Mouse (Mus musculus): ENCODE measurements around the gene Apobec3. TPM values are rescaled to one million over a fixed set of nuclear protein-coding genes. Genes with fewer than 3 reads are reported as not detected.

The Apobec3 gene
- polyA plus RNA-seq (2014; fragmentation: Nextera tagmentation; extraction: Ambion mirVana) = 7.6 and 7.9 TPM in 2 replicates

- peaks cover 3% of the 10 kb centered on the region; the same call in 1 of the 2 replicates for H3K27me3 ChIP-seq (ENCODE audit: control insufficient read depth, insufficient read depth, low read length)
- H3K4me2 ChIP-seq (ENCODE audit: low read depth, low read length) = peak within 1 kb of the TSS; percentile 42
- peak within 1 kb of the TSS; percentile 34 for H3K4me3 ChIP-seq (ENCODE audit: low read depth, low read length)
- no peaks in the 10 kb centered on the region for H3K36me3 ChIP-seq (replicated peaks; ENCODE audit: control insufficient read depth, insufficient read depth, low read depth, low read length)
- no peaks in the 10 kb centered on the region for H3K9me3 ChIP-seq (replicated peaks; ENCODE audit: control insufficient read depth, low read length)
- no peak within 1 kb of the TSS for H3K27ac ChIP-seq (replicated peaks; ENCODE audit: low read depth, low read length)
- no peaks in the 10 kb centered on the region for H3K4me1 ChIP-seq (ENCODE audit: control insufficient read depth, insufficient read depth, low read length)
- 0 out of 2 replicates have a peak, but pooled peaks have one; percentile 59 for ATAC-seq (replicated peaks; ENCODE audit: insufficient number of reproducible peaks, low FRiP score, low TSS enrichment, low read depth)
- DNase-seq (ENCODE audit: low spot score) = peak; percentile 76
- 4% methylated on average over 20 of the region's 20 CpGs for WGBS
- H3K9ac ChIP-seq (replicated peaks; ENCODE audit: low read length) = peak within 1 kb of the TSS; percentile 56
These were observed at the start of gene Apobec3 for GRCm38 (mm10) chr15:79891436-79892212. Gene Apobec3, plus strand, starts transcription at chr15:79891659.

- DNase-seq (ENCODE audit: low spot score) (no peak), ATAC-seq (replicated peaks; ENCODE audit: insufficient number of reproducible peaks, low FRiP score, low TSS enrichment, low read depth) (no peak)
- Histone ChIP-seq H3K4me1 (ENCODE audit: control insufficient read depth, insufficient read depth, low read length) (no peaks in the 10 kb centered on the region), H3K36me3 (replicated peaks; ENCODE audit: control insufficient read depth, insufficient read depth, low read depth, low read length) (no peaks in the 10 kb centered on the region), H3K4me3 (ENCODE audit: low read depth, low read length) (no peak overlapping the region), H3K27ac (replicated peaks; ENCODE audit: low read depth, low read length) (no peak overlapping the region), H3K9me3 (replicated peaks; ENCODE audit: control insufficient read depth, low read length) (no peaks in the 10 kb centered on the region), H3K27me3 (ENCODE audit: control insufficient read depth, insufficient read depth, low read length) (no peaks in the 10 kb centered on the region), H3K4me2 (ENCODE audit: low read depth, low read length) (no peak overlapping the region), H3K9ac (replicated peaks; ENCODE audit: low read length) (no peak overlapping the region)
- 83% methylated on average over 3 of the region's 3 CpGs for WGBS
These were observed 48.5 kb upstream of the Apobec3 start for GRCm38 (mm10) chr15:79842985-79843384.

- Histone ChIP-seq H3K4me1 (ENCODE audit: control insufficient read depth, insufficient read depth, low read length) (no peaks in the 10 kb centered on the region), H3K9ac (replicated peaks; ENCODE audit: low read length) (no peak overlapping the region), H3K36me3 (replicated peaks; ENCODE audit: control insufficient read depth, insufficient read depth, low read depth, low read length) (no peaks in the 10 kb centered on the region), H3K27ac (replicated peaks; ENCODE audit: low read depth, low read length) (no peak overlapping the region), H3K4me2 (ENCODE audit: low read depth, low read length) (no peak overlapping the region), H3K9me3 (replicated peaks; ENCODE audit: control insufficient read depth, low read length) (no peaks in the 10 kb centered on the region), H3K4me3 (ENCODE audit: low read depth, low read length) (no peak overlapping the region), H3K27me3 (ENCODE audit: control insufficient read depth, insufficient read depth, low read length) (no peaks in the 10 kb centered on the region)
- DNase-seq (ENCODE audit: low spot score) = no peak
- WGBS = 57% methylated on average over 4 of the region's 4 CpGs
- no peak for ATAC-seq (replicated peaks; ENCODE audit: insufficient number of reproducible peaks, low FRiP score, low TSS enrichment, low read depth)
These were observed 45.5 kb upstream of the Apobec3 start for GRCm38 (mm10) chr15:79845986-79846385.

- no peak overlapping the region for H3K27ac ChIP-seq (replicated peaks; ENCODE audit: low read depth, low read length)
- DNase-seq (ENCODE audit: low spot score) (no peak), ATAC-seq (replicated peaks; ENCODE audit: insufficient number of reproducible peaks, low FRiP score, low TSS enrichment, low read depth) (no peak)
- H3K4me1 ChIP-seq (ENCODE audit: control insufficient read depth, insufficient read depth, low read length) = no peaks in the 10 kb centered on the region
- H3K27me3 ChIP-seq (ENCODE audit: control insufficient read depth, insufficient read depth, low read length) = no peaks in the 10 kb centered on the region
- H3K9ac ChIP-seq (replicated peaks; ENCODE audit: low read length) = no peak overlapping the region; the same call in 1 of the 2 replicates
- WGBS = 24% methylated on average over 5 of the region's 5 CpGs
- no peak overlapping the region for H3K4me3 ChIP-seq (ENCODE audit: low read depth, low read length)
- no peaks in the 10 kb centered on the region for H3K9me3 ChIP-seq (replicated peaks; ENCODE audit: control insufficient read depth, low read length)
- no peak overlapping the region for H3K4me2 ChIP-seq (ENCODE audit: low read depth, low read length)
- no peaks in the 10 kb centered on the region for H3K36me3 ChIP-seq (replicated peaks; ENCODE audit: control insufficient read depth, insufficient read depth, low read depth, low read length)
These were observed 44.4 kb upstream of the Apobec3 start for GRCm38 (mm10) chr15:79847100-79847499.

DNA sequence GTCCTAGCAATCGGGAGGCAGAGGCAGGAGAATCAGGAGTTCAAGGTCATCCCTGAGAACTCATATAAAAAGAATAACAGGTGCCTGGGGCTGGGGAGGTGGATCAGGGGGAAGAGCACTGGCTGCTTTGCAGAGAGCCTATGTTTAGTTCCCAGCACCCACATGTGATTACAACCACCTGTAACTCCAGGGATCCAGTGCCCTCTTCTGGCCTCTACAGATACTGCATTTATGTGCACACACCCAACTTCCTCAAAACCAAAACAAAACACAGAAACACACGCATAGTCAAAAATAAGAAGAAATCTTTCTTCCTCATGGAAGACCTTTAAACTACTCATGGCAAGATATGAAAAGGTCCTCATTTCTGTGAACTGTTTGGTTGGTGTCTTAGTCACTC is 41.3 kb upstream of the Apobec3 start:
- no peaks in the 10 kb centered on the region for H3K9me3 ChIP-seq (replicated peaks; ENCODE audit: control insufficient read depth, low read length)
- no peaks in the 10 kb centered on the region for H3K27me3 ChIP-seq (ENCODE audit: control insufficient read depth, insufficient read depth, low read length)
- no peaks in the 10 kb centered on the region for H3K36me3 ChIP-seq (replicated peaks; ENCODE audit: control insufficient read depth, insufficient read depth, low read depth, low read length)
- H3K27ac ChIP-seq (replicated peaks; ENCODE audit: low read depth, low read length) = no peak overlapping the region
- no peak for DNase-seq (ENCODE audit: low spot score)
- no peak for ATAC-seq (replicated peaks; ENCODE audit: insufficient number of reproducible peaks, low FRiP score, low TSS enrichment, low read depth)
- H3K9ac ChIP-seq (replicated peaks; ENCODE audit: low read length) = no peak overlapping the region
- H3K4me2 ChIP-seq (ENCODE audit: low read depth, low read length) = no peak overlapping the region
- no peak overlapping the region for H3K4me3 ChIP-seq (ENCODE audit: low read depth, low read length)
- WGBS = 89% methylated on average over 2 of the region's 2 CpGs
- no peaks in the 10 kb centered on the region for H3K4me1 ChIP-seq (ENCODE audit: control insufficient read depth, insufficient read depth, low read length)

DNA sequence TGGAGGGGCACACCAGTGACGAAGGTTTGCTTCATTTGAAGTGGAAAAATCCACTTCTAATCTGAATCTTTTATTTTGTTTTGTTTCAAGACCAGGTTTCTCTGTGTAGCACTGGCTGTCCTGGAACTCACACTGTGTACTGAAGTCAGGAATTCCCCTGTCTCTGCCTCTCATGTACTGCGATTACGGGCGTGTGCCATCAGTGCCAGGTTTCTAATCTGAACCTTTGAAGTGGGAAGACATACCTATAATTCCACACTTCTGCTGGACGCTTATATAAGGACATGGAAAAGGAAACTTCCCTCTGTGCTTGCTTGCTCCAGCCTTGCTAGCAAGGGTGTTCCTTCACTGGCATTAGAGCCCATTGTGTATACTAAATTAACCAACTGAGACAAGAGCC is 32.5 kb upstream of the Apobec3 start:
- Histone ChIP-seq H3K36me3 (replicated peaks; ENCODE audit: control insufficient read depth, insufficient read depth, low read depth, low read length) (no peaks in the 10 kb centered on the region), H3K4me1 (ENCODE audit: control insufficient read depth, insufficient read depth, low read length) (no peaks in the 10 kb centered on the region), H3K4me2 (ENCODE audit: low read depth, low read length) (no peak overlapping the region), H3K27ac (replicated peaks; ENCODE audit: low read depth, low read length) (no peak overlapping the region), H3K9ac (replicated peaks; ENCODE audit: low read length) (no peak overlapping the region), H3K27me3 (ENCODE audit: control insufficient read depth, insufficient read depth, low read length) (no peaks in the 10 kb centered on the region), H3K9me3 (replicated peaks; ENCODE audit: control insufficient read depth, low read length) (no peaks in the 10 kb centered on the region), H3K4me3 (ENCODE audit: low read depth, low read length) (no peak overlapping the region)
- no peak for ATAC-seq (replicated peaks; ENCODE audit: insufficient number of reproducible peaks, low FRiP score, low TSS enrichment, low read depth)
- 93% methylated on average over 5 of the region's 5 CpGs for WGBS
- DNase-seq (ENCODE audit: low spot score) = no peak

GRCm38 (mm10) chr15:79859821-79860220 is 31.6 kb upstream of the Apobec3 start:
- H3K27ac ChIP-seq (replicated peaks; ENCODE audit: low read depth, low read length) = no peak overlapping the region
- DNase-seq (ENCODE audit: low spot score) (no peak), ATAC-seq (replicated peaks; ENCODE audit: insufficient number of reproducible peaks, low FRiP score, low TSS enrichment, low read depth) (no peak)
- 88% methylated on average over 9 of the region's 9 CpGs for WGBS
- no peaks in the 10 kb centered on the region for H3K4me1 ChIP-seq (ENCODE audit: control insufficient read depth, insufficient read depth, low read length)
- no peak overlapping the region for H3K9ac ChIP-seq (replicated peaks; ENCODE audit: low read length)
- H3K9me3 ChIP-seq (replicated peaks; ENCODE audit: control insufficient read depth, low read length) = no peaks in the 10 kb centered on the region
- H3K4me2 ChIP-seq (ENCODE audit: low read depth, low read length) = no peak overlapping the region
- no peaks in the 10 kb centered on the region for H3K27me3 ChIP-seq (ENCODE audit: control insufficient read depth, insufficient read depth, low read length)
- H3K4me3 ChIP-seq (ENCODE audit: low read depth, low read length) = no peak overlapping the region
- H3K36me3 ChIP-seq (replicated peaks; ENCODE audit: control insufficient read depth, insufficient read depth, low read depth, low read length) = no peaks in the 10 kb centered on the region

GRCm38 (mm10) chr15:79867260-79868002 is 24.0 kb upstream of the Apobec3 start:
- DNase-seq (ENCODE audit: low spot score) = no peak
- no peaks in the 10 kb centered on the region for H3K27me3 ChIP-seq (ENCODE audit: control insufficient read depth, insufficient read depth, low read length)

More at GRCm38 (mm10) chr15:79867260-79868002, 24.0 kb upstream of the Apobec3 start:
- no peaks in the 10 kb centered on the region; the same call in 1 of the 2 replicates for H3K9me3 ChIP-seq (replicated peaks; ENCODE audit: control insufficient read depth, low read length)
- H3K9ac ChIP-seq (replicated peaks; ENCODE audit: low read length) = no peak overlapping the region
- H3K27ac ChIP-seq (replicated peaks; ENCODE audit: low read depth, low read length) = no peak overlapping the region
- H3K4me1 ChIP-seq (ENCODE audit: control insufficient read depth, insufficient read depth, low read length) = no peaks in the 10 kb centered on the region
- no peak overlapping the region for H3K4me2 ChIP-seq (ENCODE audit: low read depth, low read length)
- no peaks in the 10 kb centered on the region for H3K36me3 ChIP-seq (replicated peaks; ENCODE audit: control insufficient read depth, insufficient read depth, low read depth, low read length)
- H3K4me3 ChIP-seq (ENCODE audit: low read depth, low read length) = no peak overlapping the region
- 87% methylated on average over 3 of the region's 3 CpGs for WGBS
- ATAC-seq (replicated peaks; ENCODE audit: insufficient number of reproducible peaks, low FRiP score, low TSS enrichment, low read depth) = no peak
